Mouse (Mus musculus) heart, adult 2 months (tissue): ENCODE measurements at regions not wholly inside any gene's neighbourhood (a gene's known extent, or its start where the extent isn't known, plus 50 kb on each side); places are given as distances from the start of the nearest gene placed in this dataset.

ENCODE experiments used
- CTCF ChIP-seq: fragments of 200-600 bp; IDR thresholded peaks from 2 replicates; pipeline ENCODE4 v1.8.1; 2022; ENCODE audit warnings: antibody characterized with exemption, mild to moderate bottlenecking, moderate library complexity
- EP300 ChIP-seq: fragments of 200-500 bp; IDR thresholded peaks from 2 replicates; pipeline ENCODE4 v1.6.1; 2011; ENCODE audit warnings: low read depth, low read length, control low read depth; ENCODE audit not compliant: insufficient read depth
- POLR2A ChIP-seq: fragments of 200-500 bp; IDR thresholded peaks from 2 replicates; pipeline ENCODE4 v1.6.1; 2011; ENCODE audit warnings: mild to moderate bottlenecking, low read depth, low read length, control low read depth; ENCODE audit not compliant: insufficient read depth

DNA sequence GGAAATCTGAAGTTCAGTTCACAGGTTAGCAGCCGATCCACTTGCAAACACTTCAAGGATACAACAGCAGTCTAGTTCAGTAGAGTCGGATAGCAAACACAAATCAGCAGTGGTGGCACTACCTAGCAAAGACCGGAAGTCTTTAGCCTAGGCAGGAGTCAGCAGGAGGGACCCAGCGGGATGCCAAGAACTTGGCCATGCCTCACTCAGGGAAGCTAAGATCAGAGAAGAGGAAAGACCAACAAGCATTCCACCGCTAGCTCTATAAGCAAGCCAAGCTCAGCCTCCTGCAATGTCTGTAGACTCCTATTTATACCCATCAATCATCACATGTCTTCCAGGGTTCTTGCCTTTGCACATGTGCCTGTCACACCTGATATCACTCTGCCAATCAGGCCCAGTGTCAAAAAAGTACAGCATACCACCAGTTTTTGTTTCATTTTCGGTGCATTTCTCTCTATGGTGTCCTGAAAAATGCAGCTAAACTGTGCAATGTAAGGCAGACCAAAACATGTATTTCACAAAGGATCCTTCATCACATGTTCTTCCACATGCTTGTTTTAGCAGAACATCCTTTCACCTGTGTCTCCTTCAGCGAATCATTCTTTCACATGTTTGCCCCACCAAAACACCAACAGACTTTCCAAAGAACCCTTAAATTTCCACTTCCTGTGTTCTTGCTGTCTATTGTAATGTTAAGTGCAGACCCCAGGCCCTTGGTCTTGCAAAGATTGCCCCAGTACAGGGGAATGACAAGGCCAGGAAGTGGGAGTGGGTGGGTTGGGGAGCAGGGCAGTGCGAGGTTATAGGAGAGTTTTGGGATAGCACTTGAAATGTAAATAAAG is 86.9 kb upstream of the St8sia4 start:
- no peak for TF ChIP-seq CTCF
- no peak for TF ChIP-seq EP300
- TF ChIP-seq POLR2A: no peak
